Mouse (Mus musculus): ENCODE data around the gene Gpr33.

The Gpr33 gene

GRCm38 (mm10) chr12:52027963-52028362 is at the start of gene Gpr33:
TSS of gene Gpr33 (minus strand) at chr12:52028063.
- no peak for DNase-seq (ENCODE audit: low read depth in 2 of 2, low spot score in 2 of 2)

- no peak for DNase-seq (ENCODE audit: low read depth in 2 of 2, low spot score in 2 of 2)
Observed at GRCm38 (mm10) chr12:52049324-52049723, 21.5 kb upstream of the Gpr33 start.

GRCm38 (mm10) chr12:52046371-52046770 is 18.5 kb upstream of the Gpr33 start:
- no peak for DNase-seq (ENCODE audit: low read depth in 2 of 2, low spot score in 2 of 2)

- no peak for DNase-seq (ENCODE audit: low read depth in 2 of 2, low spot score in 2 of 2)
Observed at GRCm38 (mm10) chr12:52042818-52043336, 15.0 kb upstream of the Gpr33 start.

GRCm38 (mm10) chr12:52038352-52038751 is 10.5 kb upstream of the Gpr33 start:
- DNase-seq (ENCODE audit: low read depth in 2 of 2, low spot score in 2 of 2), result no peak

GRCm38 (mm10) chr12:52034956-52035355 is 7.1 kb upstream of the Gpr33 start:
- no peak for DNase-seq (ENCODE audit: low read depth in 2 of 2, low spot score in 2 of 2)

- DNase-seq (ENCODE audit: low read depth in 2 of 2, low spot score in 2 of 2), result no peak
Observed at GRCm38 (mm10) chr12:52032276-52032675, 4.4 kb upstream of the Gpr33 start.

GRCm38 (mm10) chr12:52014494-52015029 is 13.3 kb downstream of the Gpr33 start:
- no peak for DNase-seq (ENCODE audit: low read depth in 2 of 2, low spot score in 2 of 2)

GRCm38 (mm10) chr12:52014044-52014443 is 13.8 kb downstream of the Gpr33 start:
- DNase-seq (ENCODE audit: low read depth in 2 of 2, low spot score in 2 of 2), result no peak

- no peak for DNase-seq (ENCODE audit: low read depth in 2 of 2, low spot score in 2 of 2)
Observed at GRCm38 (mm10) chr12:52013274-52013673, 14.6 kb downstream of the Gpr33 start.

- no peak for DNase-seq (ENCODE audit: low read depth in 2 of 2, low spot score in 2 of 2)
Observed at GRCm38 (mm10) chr12:52012159-52012558, 15.7 kb downstream of the Gpr33 start.

GRCm38 (mm10) chr12:52010630-52010961 is 17.3 kb downstream of the Gpr33 start:
- DNase-seq (ENCODE audit: low read depth in 2 of 2, low spot score in 2 of 2), result no peak

GRCm38 (mm10) chr12:52009928-52010629 is 17.8 kb downstream of the Gpr33 start:
- DNase-seq (ENCODE audit: low read depth in 2 of 2, low spot score in 2 of 2), result no peak

GRCm38 (mm10) chr12:52006633-52006994 is 21.2 kb downstream of the Gpr33 start:
- no peak for DNase-seq (ENCODE audit: low read depth in 2 of 2, low spot score in 2 of 2)

- DNase-seq (ENCODE audit: low read depth in 2 of 2, low spot score in 2 of 2), result peak; percentile 91 to 93
Observed at GRCm38 (mm10) chr12:52005877-52006632, 21.8 kb downstream of the Gpr33 start, which contains the start of gene Dtd2. TSS of gene Dtd2 (minus strand) at chr12:52006501.

- no peak for DNase-seq (ENCODE audit: low read depth in 2 of 2, low spot score in 2 of 2)
Observed at GRCm38 (mm10) chr12:52002746-52003145, 25.1 kb downstream of the Gpr33 start.

GRCm38 (mm10) chr12:52001544-52001943 is 26.3 kb downstream of the Gpr33 start:
- peak; percentile 58 to 74 for DNase-seq (ENCODE audit: low read depth in 2 of 2, low spot score in 2 of 2)

- DNase-seq (ENCODE audit: low read depth in 2 of 2, low spot score in 2 of 2), result no peak
Observed at GRCm38 (mm10) chr12:51998366-51998932, 29.4 kb downstream of the Gpr33 start.

GRCm38 (mm10) chr12:51995738-51996536 is 31.9 kb downstream of the Gpr33 start:
- DNase-seq (ENCODE audit: low read depth in 2 of 2, low spot score in 2 of 2), result no peak

GRCm38 (mm10) chr12:51990629-51991028 is 37.2 kb downstream of the Gpr33 start:
- DNase-seq (ENCODE audit: low read depth in 2 of 2, low spot score in 2 of 2), result no peak

- DNase-seq (ENCODE audit: low read depth in 2 of 2, low spot score in 2 of 2), result no peak
Observed at GRCm38 (mm10) chr12:51988536-51988935, 39.3 kb downstream of the Gpr33 start.
